Mouse (Mus musculus): ENCODE measurements around the gene Scaf4.

Scaf4 gene

DNA sequence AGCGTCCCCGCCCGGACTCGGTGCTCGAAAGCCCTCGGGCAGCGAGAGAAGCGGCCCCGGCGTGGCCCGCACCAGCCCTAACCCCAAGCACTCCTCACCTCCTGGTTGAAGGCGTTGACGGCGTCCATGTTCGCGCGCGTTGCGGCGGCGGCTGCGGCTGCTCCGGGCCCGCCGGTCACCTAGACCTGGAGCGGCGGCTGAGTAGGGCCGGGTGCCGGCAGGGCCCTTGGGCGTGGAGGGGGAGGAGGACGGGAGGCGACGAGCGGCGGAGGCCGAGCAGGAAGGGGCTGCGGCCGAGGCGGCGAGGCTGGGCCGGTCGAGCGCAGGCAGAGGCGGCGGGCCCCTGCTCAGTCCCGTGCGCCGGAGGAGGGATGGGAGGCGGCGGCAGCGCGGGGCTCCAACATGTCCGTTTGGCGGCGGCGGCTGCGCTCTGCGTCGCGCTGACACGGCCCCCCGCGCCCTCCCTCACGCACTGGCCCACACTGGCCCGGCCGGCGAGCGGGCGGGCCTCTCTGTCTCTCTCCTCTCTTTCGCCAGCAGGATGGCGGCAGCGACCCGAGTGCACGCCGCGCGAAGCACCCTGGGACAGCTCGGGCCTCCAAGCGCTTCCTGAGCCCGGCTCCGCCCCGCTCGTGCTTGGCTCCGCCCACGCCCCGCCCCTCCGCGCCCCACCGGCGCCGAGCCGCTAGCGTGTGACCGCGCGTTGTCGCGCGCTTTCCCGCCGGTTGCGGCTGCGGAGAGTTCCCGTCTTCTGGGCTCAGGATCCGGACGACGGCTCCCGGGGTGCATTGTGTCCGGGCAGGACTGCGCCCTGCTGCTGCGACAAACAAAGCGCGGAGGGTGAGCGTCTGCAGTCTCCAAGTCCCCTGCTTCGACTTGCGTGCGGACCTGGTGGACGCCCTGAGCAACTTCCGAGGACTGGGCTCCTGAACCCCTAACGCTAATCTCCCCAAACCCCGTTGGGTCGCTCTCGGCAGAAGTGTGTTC is at the start of gene Scaf4:
Scaf4 (minus strand) TSS at position 599 of the 987 bp plus-strand sequence.
- ATAC-seq (ENCODE audit: insufficient number of reproducible peaks, low FRiP score, low TSS enrichment), result peak; percentile 96

DNA sequence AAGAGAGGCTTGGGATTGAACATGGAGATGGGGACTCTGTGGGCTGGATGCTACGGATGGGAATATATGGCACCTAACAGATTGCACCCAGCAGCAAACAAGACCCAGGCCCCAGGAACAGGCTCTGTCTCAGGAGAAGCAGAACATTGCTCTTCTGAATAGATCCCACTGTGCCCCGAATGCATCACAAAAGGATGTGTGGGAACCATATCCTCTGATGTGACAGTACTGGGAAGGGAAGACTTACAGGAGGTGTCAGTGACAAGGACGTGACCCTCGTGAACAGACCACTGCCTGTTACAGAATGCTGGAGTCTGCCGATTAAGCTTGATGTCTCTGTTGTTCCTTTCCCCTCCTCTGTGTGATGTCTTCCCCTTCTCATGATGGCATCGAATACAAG is 48.2 kb upstream of the Scaf4 start:
- ATAC-seq (ENCODE audit: insufficient number of reproducible peaks, low FRiP score, low TSS enrichment), result no peak

GRCm38 (mm10) chr16:90330979-90331378 is 46.7 kb upstream of the Scaf4 start:
- no peak for ATAC-seq (ENCODE audit: insufficient number of reproducible peaks, low FRiP score, low TSS enrichment)

- no peak for ATAC-seq (ENCODE audit: insufficient number of reproducible peaks, low FRiP score, low TSS enrichment)
Measured at GRCm38 (mm10) chr16:90329511-90329910, 45.2 kb upstream of the Scaf4 start.

- peak; percentile 72 for ATAC-seq (ENCODE audit: insufficient number of reproducible peaks, low FRiP score, low TSS enrichment)
Measured at GRCm38 (mm10) chr16:90322850-90323528, 38.7 kb upstream of the Scaf4 start.

- ATAC-seq (ENCODE audit: insufficient number of reproducible peaks, low FRiP score, low TSS enrichment), result no peak
Measured at GRCm38 (mm10) chr16:90319321-90319720, 35.0 kb upstream of the Scaf4 start.

DNA sequence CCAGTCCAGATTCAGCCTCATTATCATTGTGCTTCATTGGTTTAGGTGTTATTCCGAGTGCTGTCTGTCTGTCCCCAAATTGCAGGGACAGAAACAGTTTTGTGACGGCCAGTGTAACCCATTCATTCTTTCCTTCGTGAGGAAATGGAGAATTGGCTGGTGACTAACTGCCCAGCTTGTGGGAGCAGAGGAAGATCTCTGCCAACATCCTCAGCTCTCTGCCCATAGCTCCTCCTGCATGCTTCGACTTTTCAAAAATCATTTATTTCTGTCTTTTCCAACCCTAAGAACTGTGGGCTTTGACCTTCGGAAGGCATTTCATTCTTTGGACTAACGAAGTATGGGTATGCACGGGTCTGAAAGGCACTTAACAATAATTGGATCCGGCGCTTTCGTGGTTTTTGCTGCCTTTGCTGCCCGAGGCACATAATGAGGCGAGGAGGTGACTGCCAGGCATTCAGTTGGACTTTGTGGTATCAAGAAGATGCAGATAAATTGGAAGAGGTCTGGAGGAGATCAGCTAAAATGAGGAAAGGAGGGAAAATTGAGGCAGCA is 34.1 kb upstream of the Scaf4 start:
- no peak for ATAC-seq (ENCODE audit: insufficient number of reproducible peaks, low FRiP score, low TSS enrichment)

DNA sequence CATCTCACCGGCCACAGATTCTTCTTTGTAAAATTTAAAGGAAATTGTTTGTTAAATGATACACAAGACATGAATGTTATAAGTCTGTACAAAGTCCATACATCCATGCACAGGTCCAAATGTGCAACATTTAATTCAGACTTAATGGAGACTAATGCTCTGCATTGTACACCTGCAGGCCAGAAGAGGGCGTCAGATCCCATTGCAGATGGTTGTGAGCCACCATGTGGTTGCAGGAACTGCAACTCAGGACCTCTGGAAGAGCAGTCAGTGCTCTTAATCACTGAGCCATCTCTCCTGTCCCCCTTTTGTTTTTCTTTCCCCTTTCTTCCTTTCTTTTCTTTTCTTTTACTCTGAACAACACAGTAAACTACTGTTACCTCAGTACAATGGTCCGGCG is 33.5 kb upstream of the Scaf4 start:
- ATAC-seq (ENCODE audit: insufficient number of reproducible peaks, low FRiP score, low TSS enrichment), result no peak

DNA sequence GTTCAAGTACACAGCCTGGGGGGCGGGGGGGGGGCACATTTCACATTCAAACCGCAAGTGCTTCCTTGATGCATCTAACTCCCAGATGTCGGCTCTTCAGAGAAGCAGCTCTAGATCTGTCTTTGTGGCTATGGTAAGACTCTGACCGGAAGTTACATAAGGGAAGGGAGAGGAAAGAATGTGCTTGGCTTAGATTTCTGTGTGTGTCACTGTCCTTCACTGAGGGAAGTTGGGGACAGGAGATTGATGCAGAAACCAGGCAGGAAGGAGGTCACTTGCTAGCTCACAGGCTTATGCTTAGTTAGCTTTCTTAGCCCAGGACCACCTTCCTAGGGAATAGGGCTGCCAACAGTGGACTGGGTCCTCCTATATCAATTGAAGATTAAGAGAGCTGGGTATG is 31.6 kb upstream of the Scaf4 start:
- no peak for ATAC-seq (ENCODE audit: insufficient number of reproducible peaks, low FRiP score, low TSS enrichment)

DNA sequence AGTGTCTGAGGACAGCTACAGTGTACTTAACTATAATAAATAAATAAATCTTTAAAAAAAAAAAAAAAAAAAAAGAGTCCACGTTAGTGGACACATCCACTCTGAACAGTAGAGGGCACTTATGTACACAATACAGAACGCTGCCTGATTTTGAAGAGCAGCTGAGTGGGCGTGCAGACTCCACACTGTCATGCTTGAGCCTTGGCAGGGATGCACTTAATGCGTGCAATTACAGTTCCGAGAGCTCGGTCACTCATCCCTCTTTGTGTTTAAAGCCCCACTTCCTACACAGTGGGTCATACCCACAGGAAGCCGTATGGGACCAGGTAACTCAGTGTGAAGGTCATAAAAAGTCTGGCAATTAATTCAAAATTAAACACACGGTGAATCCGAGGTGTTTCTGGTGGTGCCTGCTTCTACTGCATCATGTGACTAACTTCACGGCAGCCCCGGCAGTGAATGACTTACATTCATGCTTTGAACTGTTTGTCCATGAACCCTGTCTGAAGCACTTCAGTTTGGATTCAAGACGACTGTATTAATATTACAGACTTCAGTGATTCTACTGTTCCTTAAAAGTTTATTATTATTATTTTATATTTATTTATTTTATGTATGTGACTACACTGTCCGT is 28.3 kb upstream of the Scaf4 start:
- no peak for ATAC-seq (ENCODE audit: insufficient number of reproducible peaks, low FRiP score, low TSS enrichment)

GRCm38 (mm10) chr16:90310488-90311135 is 26.3 kb upstream of the Scaf4 start:
- ATAC-seq (ENCODE audit: insufficient number of reproducible peaks, low FRiP score, low TSS enrichment), result no peak

- ATAC-seq (ENCODE audit: insufficient number of reproducible peaks, low FRiP score, low TSS enrichment), result no peak
Measured at GRCm38 (mm10) chr16:90309784-90310183, 25.5 kb upstream of the Scaf4 start.

DNA sequence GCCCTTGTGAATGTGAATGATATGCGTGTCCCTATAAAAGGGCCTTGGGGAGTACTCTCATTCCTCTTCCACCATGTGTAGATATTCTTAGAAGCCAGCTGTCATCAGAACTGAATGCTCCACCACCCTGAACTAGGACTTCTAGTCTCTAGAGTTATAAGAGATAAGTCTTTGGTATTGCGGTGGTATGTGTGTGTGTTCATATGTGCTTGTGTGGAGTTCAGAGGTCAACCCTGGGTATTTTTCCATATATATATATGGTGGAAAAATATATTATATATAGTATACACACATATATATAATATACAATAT is 19.6 kb upstream of the Scaf4 start:
- ATAC-seq (ENCODE audit: insufficient number of reproducible peaks, low FRiP score, low TSS enrichment), result no peak

DNA sequence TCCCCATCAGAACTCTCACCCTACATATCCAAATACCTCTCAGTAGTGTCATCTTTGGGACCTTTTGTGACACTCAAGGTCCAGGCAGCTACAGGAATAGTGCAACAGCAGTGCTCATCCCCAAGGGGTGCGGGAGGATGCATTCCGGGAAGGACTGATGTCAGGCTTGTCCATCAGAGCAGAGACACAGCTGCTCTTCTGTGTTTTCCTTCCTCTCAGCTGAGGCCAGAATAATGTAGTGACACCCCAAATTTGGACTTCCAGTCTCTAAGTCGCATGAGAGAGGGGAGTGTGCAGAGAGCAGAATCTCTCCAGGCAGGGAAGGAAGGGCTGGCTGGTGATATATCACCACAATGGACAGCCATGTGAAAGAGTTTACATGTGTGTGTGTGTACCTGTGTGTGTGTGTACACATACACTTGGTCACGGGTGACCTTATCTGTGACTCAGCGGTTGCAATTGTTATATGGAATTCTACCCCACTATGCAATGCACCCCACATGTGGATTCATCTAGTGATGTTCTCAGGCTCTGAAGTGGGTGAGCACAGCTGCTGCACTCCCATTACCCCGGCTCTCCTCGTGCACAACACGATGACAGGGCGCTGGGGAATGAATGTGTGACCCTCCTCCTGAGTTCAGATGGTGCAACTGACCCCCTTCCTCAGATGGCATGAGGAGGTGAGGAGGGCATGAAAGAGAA is 19.1 kb upstream of the Scaf4 start:
- no peak for ATAC-seq (ENCODE audit: insufficient number of reproducible peaks, low FRiP score, low TSS enrichment)

DNA sequence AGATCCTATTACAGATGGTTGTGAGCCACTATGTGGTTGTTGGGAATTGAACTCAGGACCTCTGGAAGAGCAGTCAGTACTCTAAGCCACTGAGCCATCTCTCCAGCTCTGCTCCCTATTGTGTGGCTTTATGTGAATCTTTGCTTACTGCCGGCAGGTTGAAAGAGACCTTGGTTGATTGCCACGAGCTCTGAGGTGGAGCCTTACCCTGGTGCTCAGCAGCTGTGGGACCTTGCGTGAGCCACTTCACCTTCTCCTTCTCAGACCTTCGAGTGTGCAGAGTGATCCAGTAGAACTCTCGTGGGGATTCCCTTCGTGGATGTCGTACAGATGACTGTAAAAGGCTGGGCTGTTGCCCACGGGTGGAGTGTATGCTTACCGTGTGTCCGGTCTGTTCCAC is 17.4 kb upstream of the Scaf4 start:
- no peak for ATAC-seq (ENCODE audit: insufficient number of reproducible peaks, low FRiP score, low TSS enrichment)

GRCm38 (mm10) chr16:90300896-90301295 is 16.6 kb upstream of the Scaf4 start:
- ATAC-seq (ENCODE audit: insufficient number of reproducible peaks, low FRiP score, low TSS enrichment), result no peak

DNA sequence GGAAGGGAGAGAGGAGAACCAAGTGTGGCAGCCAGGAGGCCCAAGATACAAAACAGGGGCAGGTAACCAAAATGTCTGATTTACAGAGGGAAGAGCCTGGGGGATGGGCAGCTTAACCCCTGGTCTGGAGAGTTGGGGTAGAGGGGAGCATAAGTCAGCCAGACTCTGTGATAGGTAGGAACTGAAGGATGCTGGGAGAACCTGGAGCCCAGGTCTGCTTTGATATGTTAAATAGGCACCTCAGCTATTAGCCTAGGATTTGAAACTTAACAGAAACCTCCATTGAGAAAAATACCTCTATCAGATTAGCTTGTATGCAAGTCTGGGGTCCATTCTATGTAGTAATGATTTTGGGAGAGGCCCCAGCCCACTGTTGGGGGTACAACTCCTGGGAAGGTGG is 15.3 kb upstream of the Scaf4 start:
- ATAC-seq (ENCODE audit: insufficient number of reproducible peaks, low FRiP score, low TSS enrichment), result no peak

- ATAC-seq (ENCODE audit: insufficient number of reproducible peaks, low FRiP score, low TSS enrichment), result no peak
Measured at GRCm38 (mm10) chr16:90298426-90299300, 14.4 kb upstream of the Scaf4 start.

Measured in cerebellum, adult (tissue).